Mouse (Mus musculus) stomach, postnatal 0 days (tissue): ENCODE results near the gene Gm11559.

Experiments
- CTCF ChIP-seq: IDR thresholded peaks from 2 replicates; pipeline ENCODE4 v1.5.1; 2016; ENCODE audit warnings: antibody characterized with exemption, low read depth, mild to moderate bottlenecking, moderate library complexity
- EP300 ChIP-seq: optimal IDR thresholded peaks from 2 replicates; pipeline ENCODE3; 2016; ENCODE audit warnings: antibody characterized with exemption

GRCm38 (mm10) chr11:99857617-99858016, 6.7 kb upstream of the Gm11559 start, which contains the start of gene Gm11568:
- TF ChIP-seq CTCF (no peak), EP300 (no peak)
